Mouse (Mus musculus) heart, postnatal 0 days (tissue): Measurements from ENCODE around the gene Arntl. TPM values are rescaled to one million over a fixed set of nuclear protein-coding genes. Genes with fewer than 3 reads are reported as not detected.

Experiments
- ATAC-seq: fragments of 200-750 bp; cut with Nextera tagmentation; 2 replicates; pipeline ENCODE4 v1.8.0; 2017; ENCODE audit warnings: low read depth, moderate number of reproducible peaks, moderate library complexity; ENCODE audit not compliant: insufficient read depth
- DNase-seq: peaks from one replicate; pipeline ENCODE4 v3.0.0-alpha.2; 2016; ENCODE audit warnings: low spot score
- H3K27ac ChIP-seq: fragments of 300-500 bp; sonication (generic); 2 replicates; pipeline ENCODE4 v1.5.1; 2014; ENCODE audit warnings: low read depth, mild to moderate bottlenecking
- H3K27me3 ChIP-seq: fragments of 300-500 bp; sonication (generic); 2 replicates; pipeline ENCODE4 v1.6.1; 2014; ENCODE audit warnings: low read length, mixed read lengths; ENCODE audit not compliant: control insufficient read depth, insufficient read depth
- H3K36me3 ChIP-seq: fragments of 300-500 bp; sonication (generic); replicated peaks from 2 replicates; pipeline ENCODE4 v1.6.1; 2014; ENCODE audit warnings: low read length, mixed read lengths; ENCODE audit not compliant: control insufficient read depth, insufficient read depth
- H3K4me1 ChIP-seq: fragments of 300-500 bp; sonication (generic); 2 replicates; pipeline ENCODE4 v1.6.1; 2014; ENCODE audit warnings: antibody characterized with exemption; ENCODE audit not compliant: control insufficient read depth, insufficient read depth
- H3K4me2 ChIP-seq: fragments of 300-500 bp; sonication (generic); 2 replicates; pipeline ENCODE4 v1.6.1; 2014; ENCODE audit warnings: low read depth, mild to moderate bottlenecking, low read length, moderate library complexity
- H3K4me3 ChIP-seq: fragments of 300-500 bp; sonication (generic); 2 replicates; pipeline ENCODE4 v1.5.1; 2014; ENCODE audit warnings: low read depth, low read length
- H3K9ac ChIP-seq: fragments of 300-500 bp; sonication (generic); replicated peaks from 2 replicates; pipeline ENCODE4 v1.6.1; 2014; ENCODE audit warnings: low read depth, low read length, mixed read lengths
- H3K9me3 ChIP-seq: fragments of 300-500 bp; sonication (generic); replicated peaks from 2 replicates; pipeline ENCODE4 v1.6.1; 2016; ENCODE audit warnings: low read length; ENCODE audit not compliant: control insufficient read depth
- CTCF ChIP-seq: IDR thresholded peaks from 2 replicates; pipeline ENCODE4 v1.5.1; 2016; ENCODE audit warnings: antibody characterized with exemption, control low read depth, low read depth
- EP300 ChIP-seq: IDR thresholded peaks from 2 replicates; pipeline ENCODE4 v1.6.1; 2016; ENCODE audit warnings: antibody characterized with exemption, low read depth
- WGBS: fragments of 180-500 bp; shearing (Covaris S2); extraction: QIAGEN DNeasy Blood & Tissue Kit; methylation state at CpG from one replicate; pipeline ENCODE4 v1.1.7; 2014; 5-methylcytosine and 5-hydroxymethylcytosine counted together
- polyA plus RNA-seq: library from polyadenylated mRNA; unstranded; fragments of >200 nt; fragmentation: Nextera tagmentation; extraction: Ambion mirVana; gene quantifications from 2 replicates; pipeline ENCODE4 v1.2.1, GENCODE M21; 2015
- total RNA-seq: library from RNA; depleted of rRNA; stranded (reverse); fragments of >200 nt; gene quantifications from 2 replicates; pipeline ENCODE4 v1.2.3, GENCODE M21; 2014; ENCODE audit warnings: low replicate concordance

The Arntl gene
- total and polyA plus RNA-seq, 2 experiments from 2014 or later = 4.6 to 9.3 TPM

DNA sequence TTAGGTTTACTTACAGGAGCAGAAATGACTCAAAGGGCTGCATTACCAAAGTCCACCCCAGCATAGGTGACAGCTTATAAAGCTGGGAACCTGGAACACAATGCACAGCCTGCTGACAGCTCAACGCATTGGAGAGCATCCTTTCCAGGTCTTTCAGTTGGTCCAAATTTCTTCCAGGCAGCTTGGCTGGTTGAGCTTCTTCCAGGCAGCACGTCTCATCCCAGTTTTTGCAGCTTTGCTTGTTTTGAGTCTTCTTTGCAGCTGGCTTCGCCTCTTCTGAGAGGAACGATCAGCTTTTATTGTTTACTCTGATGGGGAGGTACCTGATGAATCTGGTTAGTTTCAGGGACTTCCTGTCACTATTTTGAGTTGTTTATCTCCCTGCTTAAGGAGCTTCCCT is 39.2 kb downstream of the Arntl start:
- no peak overlapping the region for H3K4me2 ChIP-seq
- ATAC-seq = no peak
- WGBS = 83% methylated on average over 4 of the region's 4 CpGs
- no peak overlapping the region for H3K9ac ChIP-seq
- no peak for DNase-seq
- H3K27me3 ChIP-seq = no peaks in the 10 kb centered on the region
- peaks cover 46% of the 10 kb centered on the region for H3K4me1 ChIP-seq
- TF ChIP-seq EP300 = no peak
- no peak for TF ChIP-seq CTCF
- H3K9me3 ChIP-seq = no peaks in the 10 kb centered on the region
- H3K4me3 ChIP-seq = no peak overlapping the region
- no peaks in the 10 kb centered on the region; the same call in 1 of the 2 replicates for H3K36me3 ChIP-seq
- H3K27ac ChIP-seq = no peak overlapping the region

GRCm38 (mm10) chr7:113247167-113247566 is 39.9 kb downstream of the Arntl start:
- no peak overlapping the region for H3K4me2 ChIP-seq
- no peak for DNase-seq
- TF ChIP-seq CTCF = no peak
- no peak for TF ChIP-seq EP300
- no peak overlapping the region for H3K9ac ChIP-seq
- 76% methylated on average over 5 of the region's 5 CpGs for WGBS
- peaks cover 46% of the 10 kb centered on the region for H3K4me1 ChIP-seq
- no peak overlapping the region for H3K27ac ChIP-seq
- no peak for ATAC-seq
- no peaks in the 10 kb centered on the region; the same call in 1 of the 2 replicates for H3K36me3 ChIP-seq
- no peaks in the 10 kb centered on the region for H3K9me3 ChIP-seq
- no peaks in the 10 kb centered on the region for H3K27me3 ChIP-seq
- H3K4me3 ChIP-seq = no peak overlapping the region

DNA sequence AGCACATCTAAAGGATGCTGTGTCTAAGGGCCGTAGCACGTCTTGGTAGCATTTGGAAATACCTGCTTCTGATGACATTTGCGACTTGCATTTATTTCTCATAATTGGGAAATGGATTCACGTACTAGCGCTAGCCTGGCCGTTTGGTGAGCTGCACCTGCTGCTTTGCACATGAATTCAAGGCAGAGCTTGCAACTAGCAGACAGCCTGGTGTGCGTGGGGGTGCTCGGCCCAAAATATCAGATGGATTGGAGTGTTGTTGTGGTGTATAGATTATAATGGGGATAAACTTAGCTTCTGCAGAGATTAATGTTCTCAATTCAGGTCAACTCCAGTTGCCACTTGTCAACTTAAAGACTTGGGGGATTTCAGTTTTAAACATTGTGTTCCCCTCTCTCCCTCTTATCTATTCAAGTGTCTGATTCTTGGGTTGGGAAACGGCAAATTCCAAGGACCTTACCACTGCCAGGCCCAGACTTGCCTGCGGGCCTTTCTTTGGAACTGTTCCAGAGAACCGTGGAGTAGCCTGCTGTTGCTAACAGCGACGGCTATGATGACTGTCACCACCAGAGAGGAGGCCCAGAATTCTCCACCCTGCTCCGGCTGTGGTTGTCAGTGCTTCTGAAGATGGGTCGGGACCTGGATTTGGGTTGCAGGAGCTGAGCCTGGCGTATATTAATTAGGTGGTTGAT is 42.0 kb downstream of the Arntl start:
- peak; percentile 27; the same call in 1 of the 2 replicates for ATAC-seq
- Histone ChIP-seq H3K9ac (no peak overlapping the region), H3K4me3 (no peak overlapping the region), H3K27ac (no peak overlapping the region), H3K4me2 (no peak overlapping the region), H3K36me3 (no peaks in the 10 kb centered on the region; the same call in 1 of the 2 replicates), H3K9me3 (no peaks in the 10 kb centered on the region), H3K4me1 (peaks cover 40% of the 10 kb centered on the region), H3K27me3 (no peaks in the 10 kb centered on the region)
- no peak for TF ChIP-seq EP300
- DNase-seq = peak; percentile 77
- 45% methylated on average over 16 of the region's 16 CpGs for WGBS

GRCm38 (mm10) chr7:113250433-113250991 is 43.2 kb downstream of the Arntl start:
- peak overlapping the region; percentile 95 for H3K27ac ChIP-seq
- H3K4me1 ChIP-seq = peaks cover 40% of the 10 kb centered on the region
- no peak for TF ChIP-seq EP300
- peak; percentile 84 for TF ChIP-seq CTCF
- DNase-seq (peak; percentile 74), ATAC-seq (peak; percentile 83)
- H3K36me3 ChIP-seq = no peaks in the 10 kb centered on the region; the same call in 1 of the 2 replicates
- peak overlapping the region; percentile 32; the same call in 1 of the 2 replicates for H3K4me2 ChIP-seq
- H3K4me3 ChIP-seq = no peak overlapping the region
- H3K9ac ChIP-seq = 0 out of 2 replicates have a peak overlapping the region, but pooled peaks have one; percentile 23
- WGBS = 42% methylated on average over 3 of the region's 3 CpGs
- no peaks in the 10 kb centered on the region for H3K9me3 ChIP-seq
- H3K27me3 ChIP-seq = no peaks in the 10 kb centered on the region

DNA sequence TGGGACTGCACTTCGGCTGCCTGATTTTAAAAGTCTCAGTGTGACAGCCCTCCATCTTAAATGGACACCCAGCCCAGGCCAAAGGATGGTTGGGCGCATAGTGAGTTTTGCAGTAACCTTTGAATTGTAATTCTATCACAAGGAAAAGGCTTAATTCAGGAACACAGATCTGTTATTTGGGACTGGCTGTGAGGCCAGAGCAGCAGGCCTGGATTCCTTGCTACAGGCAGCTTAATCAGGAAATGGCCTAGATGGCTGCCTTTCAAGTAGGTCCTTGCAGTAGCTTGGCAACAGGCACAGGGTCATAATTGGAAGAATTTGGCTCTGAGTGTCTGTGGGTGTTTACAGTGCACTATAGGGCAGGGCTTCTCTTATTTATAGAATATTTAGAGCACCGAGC is 43.7 kb downstream of the Arntl start:
- WGBS = 27% methylated on average over 3 of the region's 3 CpGs
- DNase-seq (peak; percentile 92), ATAC-seq (peak; percentile 92)
- H3K27me3 ChIP-seq = no peaks in the 10 kb centered on the region
- peak overlapping the region; percentile 95 for H3K27ac ChIP-seq
- H3K36me3 ChIP-seq = no peaks in the 10 kb centered on the region; the same call in 1 of the 2 replicates
- peaks cover 40% of the 10 kb centered on the region for H3K4me1 ChIP-seq
- no peaks in the 10 kb centered on the region for H3K9me3 ChIP-seq
- TF ChIP-seq EP300 (no peak), CTCF (no peak)
- no peak overlapping the region for H3K4me3 ChIP-seq
- H3K4me2 ChIP-seq = peak overlapping the region; percentile 32; the same call in 1 of the 2 replicates
- 0 out of 2 replicates have a peak overlapping the region, but pooled peaks have one; percentile 23 for H3K9ac ChIP-seq
